Mouse (Mus musculus): ENCODE data around the gene BC034090. TPM values are rescaled to one million over a fixed set of nuclear protein-coding genes. Genes with fewer than 3 reads are reported as not detected.

The BC034090 gene
- polyA plus RNA-seq, 1 experiment from 2014 or later = 7.5 TPM

GRCm38 (mm10) chr1:155241701-155242487 lies 2.4 kb downstream of the BC034090 start:
- peaks cover 5% of the 10 kb centered on the region; the same call in 1 of the 2 replicates for H3K27me3 ChIP-seq
- no peak for ATAC-seq (ENCODE audit: insufficient number of reproducible peaks, insufficient read depth, low FRiP score, low TSS enrichment, low read depth)
- H3K4me1 ChIP-seq = peaks cover 47% of the 10 kb centered on the region
- no peak overlapping the region for H3K4me3 ChIP-seq
- H3K27ac ChIP-seq = no peak overlapping the region
- WGBS = 84% methylated on average over 12 of the region's 12 CpGs
- no peaks in the 10 kb centered on the region for H3K9me3 ChIP-seq
- no peak overlapping the region for H3K9ac ChIP-seq
- no peak overlapping the region for H3K4me2 ChIP-seq
- peaks cover 38% of the 10 kb centered on the region for H3K36me3 ChIP-seq

GRCm38 (mm10) chr1:155239962-155240717 lies 4.1 kb downstream of the BC034090 start:
- no peak overlapping the region for H3K27ac ChIP-seq
- WGBS = 86% methylated on average over 6 of the region's 6 CpGs
- no peak overlapping the region for H3K4me3 ChIP-seq
- no peaks in the 10 kb centered on the region for H3K9me3 ChIP-seq
- no peak overlapping the region for H3K4me2 ChIP-seq
- peaks cover 45% of the 10 kb centered on the region for H3K36me3 ChIP-seq
- no peak for ATAC-seq (ENCODE audit: insufficient number of reproducible peaks, insufficient read depth, low FRiP score, low TSS enrichment, low read depth)
- peaks cover 3% of the 10 kb centered on the region; the same call in 1 of the 2 replicates for H3K27me3 ChIP-seq
- no peak overlapping the region for H3K9ac ChIP-seq
- H3K4me1 ChIP-seq = peaks cover 58% of the 10 kb centered on the region

GRCm38 (mm10) chr1:155239169-155239568 lies 5.1 kb downstream of the BC034090 start:
- Histone ChIP-seq H3K4me3 (no peak overlapping the region), H3K4me2 (no peak overlapping the region), H3K27ac (no peak overlapping the region), H3K36me3 (peaks cover 45% of the 10 kb centered on the region), H3K27me3 (no peaks in the 10 kb centered on the region), H3K9me3 (no peaks in the 10 kb centered on the region), H3K9ac (peak overlapping the region; percentile 21; the same call in 1 of the 2 replicates), H3K4me1 (peaks cover 59% of the 10 kb centered on the region)
- 82% methylated on average over 4 of the region's 4 CpGs for WGBS
- no peak for ATAC-seq (ENCODE audit: insufficient number of reproducible peaks, insufficient read depth, low FRiP score, low TSS enrichment, low read depth)

- Histone ChIP-seq H3K36me3 (peaks cover 45% of the 10 kb centered on the region), H3K4me2 (no peak overlapping the region), H3K9me3 (no peaks in the 10 kb centered on the region), H3K27me3 (no peaks in the 10 kb centered on the region), H3K4me3 (no peak overlapping the region), H3K27ac (no peak overlapping the region), H3K9ac (no peak overlapping the region), H3K4me1 (peaks cover 68% of the 10 kb centered on the region)
- WGBS = 72% methylated on average over 5 of the region's 5 CpGs
- no peak for ATAC-seq (ENCODE audit: insufficient number of reproducible peaks, insufficient read depth, low FRiP score, low TSS enrichment, low read depth)
These were observed 6.1 kb downstream of the BC034090 start for GRCm38 (mm10) chr1:155238126-155238525.

- Histone ChIP-seq H3K4me3 (no peak overlapping the region), H3K4me1 (peaks cover 73% of the 10 kb centered on the region), H3K27me3 (no peaks in the 10 kb centered on the region), H3K9me3 (no peaks in the 10 kb centered on the region), H3K4me2 (no peak overlapping the region), H3K9ac (no peak overlapping the region), H3K27ac (no peak overlapping the region; the same call in 1 of the 2 replicates), H3K36me3 (peaks cover 47% of the 10 kb centered on the region)
- 71% methylated on average over 11 of the region's 11 CpGs for WGBS
- no peak for ATAC-seq (ENCODE audit: insufficient number of reproducible peaks, insufficient read depth, low FRiP score, low TSS enrichment, low read depth)
These were observed 6.9 kb downstream of the BC034090 start for GRCm38 (mm10) chr1:155237390-155237789.

- H3K4me2 ChIP-seq = no peak overlapping the region
- H3K4me1 ChIP-seq = peaks cover 83% of the 10 kb centered on the region
- no peak overlapping the region for H3K9ac ChIP-seq
- peaks cover 41% of the 10 kb centered on the region for H3K36me3 ChIP-seq
- no peak for ATAC-seq (ENCODE audit: insufficient number of reproducible peaks, insufficient read depth, low FRiP score, low TSS enrichment, low read depth)
- no peak overlapping the region for H3K4me3 ChIP-seq
- WGBS = 61% methylated on average over 13 of the region's 13 CpGs
- 0 out of 2 replicates have a peak overlapping the region, but pooled peaks have one; percentile 44 for H3K27ac ChIP-seq
- 0 out of 2 replicates have a peak, but pooled peaks cover 1% of the 10 kb centered on the region for H3K27me3 ChIP-seq
- no peaks in the 10 kb centered on the region for H3K9me3 ChIP-seq
These were observed 7.8 kb downstream of the BC034090 start for GRCm38 (mm10) chr1:155236306-155237024.

GRCm38 (mm10) chr1:155235641-155236040 lies 8.6 kb downstream of the BC034090 start:
- Histone ChIP-seq H3K9me3 (no peaks in the 10 kb centered on the region), H3K4me3 (no peak overlapping the region), H3K27me3 (0 out of 2 replicates have a peak, but pooled peaks cover 6% of the 10 kb centered on the region), H3K36me3 (peaks cover 33% of the 10 kb centered on the region; the same call in 1 of the 2 replicates), H3K9ac (no peak overlapping the region), H3K4me2 (no peak overlapping the region), H3K27ac (peak overlapping the region; percentile 93), H3K4me1 (peaks cover 90% of the 10 kb centered on the region)
- 36% methylated on average over 2 of the region's 2 CpGs for WGBS
- ATAC-seq (ENCODE audit: insufficient number of reproducible peaks, insufficient read depth, low FRiP score, low TSS enrichment, low read depth) = no peak

GRCm38 (mm10) chr1:155233931-155234607 lies 10.2 kb downstream of the BC034090 start:
- H3K4me1 ChIP-seq = peaks cover 94% of the 10 kb centered on the region
- no peak overlapping the region for H3K4me3 ChIP-seq
- H3K27me3 ChIP-seq = 0 out of 2 replicates have a peak, but pooled peaks cover 6% of the 10 kb centered on the region
- H3K4me2 ChIP-seq = peak overlapping the region; percentile 38
- WGBS = 13% methylated on average over 14 of the region's 14 CpGs
- peak overlapping the region; percentile 93 for H3K27ac ChIP-seq
- peak; percentile 81 for ATAC-seq (ENCODE audit: insufficient number of reproducible peaks, insufficient read depth, low FRiP score, low TSS enrichment, low read depth)
- H3K9ac ChIP-seq = 0 out of 2 replicates have a peak overlapping the region, but pooled peaks have one; percentile 47
- 0 out of 2 replicates have a peak, but pooled peaks cover 22% of the 10 kb centered on the region for H3K36me3 ChIP-seq
- H3K9me3 ChIP-seq = no peaks in the 10 kb centered on the region

GRCm38 (mm10) chr1:155233378-155233777 lies 10.9 kb downstream of the BC034090 start:
- Histone ChIP-seq H3K36me3 (0 out of 2 replicates have a peak, but pooled peaks cover 20% of the 10 kb centered on the region), H3K4me3 (no peak overlapping the region), H3K27ac (peak overlapping the region; percentile 93), H3K9me3 (no peaks in the 10 kb centered on the region), H3K9ac (0 out of 2 replicates have a peak overlapping the region, but pooled peaks have one; percentile 47), H3K4me2 (peak overlapping the region; percentile 38; the same call in 1 of the 2 replicates), H3K4me1 (peaks cover 96% of the 10 kb centered on the region), H3K27me3 (0 out of 2 replicates have a peak, but pooled peaks cover 6% of the 10 kb centered on the region)
- ATAC-seq (ENCODE audit: insufficient number of reproducible peaks, insufficient read depth, low FRiP score, low TSS enrichment, low read depth) = no peak
- WGBS = 82% methylated on average over 9 of the region's 9 CpGs

- Histone ChIP-seq H3K27me3 (0 out of 2 replicates have a peak, but pooled peaks cover 6% of the 10 kb centered on the region), H3K4me3 (no peak overlapping the region), H3K36me3 (0 out of 2 replicates have a peak, but pooled peaks cover 15% of the 10 kb centered on the region), H3K9me3 (no peaks in the 10 kb centered on the region), H3K9ac (0 out of 2 replicates have a peak overlapping the region, but pooled peaks have one; percentile 49), H3K4me1 (peaks cover 97% of the 10 kb centered on the region), H3K4me2 (no peak overlapping the region), H3K27ac (peak overlapping the region; percentile 93)
- ATAC-seq (ENCODE audit: insufficient number of reproducible peaks, insufficient read depth, low FRiP score, low TSS enrichment, low read depth) = no peak
- 62% methylated on average over 6 of the region's 6 CpGs for WGBS
These were observed 11.5 kb downstream of the BC034090 start for GRCm38 (mm10) chr1:155232786-155233185.
